Mouse (Mus musculus) skeletal muscle tissue, adult 2 months (tissue): ENCODE measurements around the gene S100a8.
A peak's percentile ranks its signal among the peaks of the same experiment; 100 is the strongest.

Source experiments
- DNase-seq: peaks from one replicate; pipeline ENCODE4 v3.0.0-alpha.2; 2012; ENCODE audit warnings: low read depth, low spot score

Gene S100a8

GRCm38 (mm10) chr3:90678656-90679055, 9.9 kb downstream of the S100a8 start:
- no peak for DNase-seq

GRCm38 (mm10) chr3:90683929-90684328, 15.2 kb downstream of the S100a8 start:
- DNase-seq: no peak

GRCm38 (mm10) chr3:90686835-90687234, 18.1 kb downstream of the S100a8 start:
- DNase-seq: no peak

DNA sequence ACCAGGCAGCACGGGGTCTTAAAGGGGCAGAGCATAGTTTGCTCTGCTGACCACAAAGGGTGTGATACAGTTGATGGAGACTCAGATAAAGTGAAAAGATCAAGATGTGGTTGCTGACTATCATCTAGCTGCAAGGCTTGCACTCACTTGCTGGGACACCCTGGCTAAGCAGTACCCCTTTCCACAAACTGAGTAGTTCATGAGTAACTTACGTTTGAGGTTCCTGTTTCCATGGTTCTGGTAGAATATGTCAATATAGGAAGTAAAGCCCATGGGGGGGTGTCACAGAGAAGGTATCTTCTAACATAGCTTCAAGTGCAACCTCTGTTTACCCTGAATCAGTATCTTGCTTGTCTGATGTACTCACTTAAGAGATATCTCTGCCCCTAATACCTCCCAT, 24.7 kb downstream of the S100a8 start:
- DNase-seq: no peak

- DNase-seq: peak; percentile 5
Observed at GRCm38 (mm10) chr3:90695613-90696012, 26.8 kb downstream of the S100a8 start, which contains the start of gene S100a9. S100a9 (minus strand) TSS chr3:90695721.

DNA sequence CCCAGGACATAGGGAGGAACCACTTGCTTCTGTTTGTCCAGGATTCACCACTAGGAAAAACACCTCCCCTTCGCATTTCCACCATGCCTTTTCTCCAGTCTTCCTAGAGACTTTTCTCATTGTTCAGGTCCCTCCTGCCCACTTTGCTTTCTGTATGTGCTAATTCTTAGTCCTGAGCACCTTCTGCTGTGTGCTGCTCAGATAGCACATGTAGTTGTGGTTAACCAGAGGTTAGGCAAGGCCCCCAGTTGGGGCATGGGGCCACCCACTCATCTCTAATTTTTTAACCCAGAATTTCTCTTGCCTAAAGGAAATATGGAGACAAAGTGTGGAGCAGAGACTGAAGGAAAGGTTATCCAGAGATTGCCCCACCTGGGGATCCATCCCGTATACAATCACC, 33.5 kb downstream of the S100a8 start:
- DNase-seq: no peak

GRCm38 (mm10) chr3:90708523-90709202, 39.9 kb downstream of the S100a8 start:
- peak; percentile 12 for DNase-seq

- DNase-seq: peak; percentile 64
Observed at GRCm38 (mm10) chr3:90709591-90710460, 41.0 kb downstream of the S100a8 start.
